Mouse (Mus musculus): ENCODE data around the gene Gm16223. TPM values are rescaled to one million over a fixed set of nuclear protein-coding genes. Genes with fewer than 3 reads are reported as not detected.

Gene Gm16223
- total RNA-seq (2021): under 1 TPM in 1 of 2 experiments, not detected in 1; 0.10 TPM
- long read RNA-seq, experiment 1: 0 reads
- long read RNA-seq, experiment 2: 0 reads

DNA sequence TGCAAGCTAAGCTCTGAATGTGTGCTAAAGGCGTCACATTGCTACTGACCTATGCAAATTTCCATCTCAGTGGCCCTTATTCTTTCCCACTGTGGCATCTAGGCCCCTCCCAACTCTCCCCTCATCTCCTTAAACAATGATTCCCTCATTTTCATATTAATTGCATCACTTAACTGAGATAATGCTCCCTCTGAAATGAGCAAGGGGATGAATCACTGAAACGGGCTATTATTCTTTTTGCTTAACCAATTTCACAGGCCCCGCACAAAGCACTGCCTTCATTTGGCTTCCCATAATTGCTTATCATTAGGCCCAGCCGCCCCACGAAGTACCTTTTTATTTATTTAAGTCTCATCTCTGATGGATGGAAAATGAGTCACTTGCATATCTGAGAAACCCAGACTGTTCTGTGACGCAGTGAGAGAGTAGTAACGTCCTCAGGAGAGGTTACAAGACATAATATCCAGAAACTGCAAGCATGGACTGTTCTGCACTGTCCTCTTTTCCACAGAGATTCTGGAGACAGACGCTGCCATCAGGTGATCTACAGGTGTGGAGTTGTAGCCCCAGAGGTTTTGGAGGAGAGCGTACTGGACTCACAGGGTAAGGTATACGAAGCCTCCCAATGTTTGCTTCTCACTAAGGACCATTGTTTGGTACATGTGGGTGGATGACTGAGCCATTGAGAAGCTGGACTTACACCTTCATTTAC is at the start of gene Gm16223:
Gene Gm16223, plus strand, starts transcription at position 485 of the 712 bp plus-strand sequence.
- DNase-seq: no peak
- intact Hi-C loops (cut with DNase I): no loop called here

DNA sequence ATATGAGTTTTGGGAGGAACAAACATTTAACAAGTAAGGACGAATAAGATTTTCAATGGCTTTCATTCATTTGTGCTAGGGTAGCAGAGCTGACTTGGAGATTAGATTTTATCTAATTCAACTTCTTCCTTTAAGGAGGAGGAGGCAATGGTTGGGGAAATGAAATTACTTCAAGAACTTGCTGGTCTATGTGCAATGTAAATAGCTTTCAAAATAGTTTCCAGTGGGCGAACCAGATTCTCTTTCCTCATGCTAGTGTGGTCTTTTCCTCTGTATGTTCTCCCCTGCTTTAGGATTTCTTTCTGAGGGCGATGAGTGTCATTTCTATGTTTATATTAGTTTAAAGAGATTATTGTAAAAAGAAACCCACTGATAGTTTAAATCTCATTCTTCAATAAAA is 45.7 kb upstream of the Gm16223 start:
- intact Hi-C loops (cut with DNase I): no loop called here
- no peak for DNase-seq

DNA sequence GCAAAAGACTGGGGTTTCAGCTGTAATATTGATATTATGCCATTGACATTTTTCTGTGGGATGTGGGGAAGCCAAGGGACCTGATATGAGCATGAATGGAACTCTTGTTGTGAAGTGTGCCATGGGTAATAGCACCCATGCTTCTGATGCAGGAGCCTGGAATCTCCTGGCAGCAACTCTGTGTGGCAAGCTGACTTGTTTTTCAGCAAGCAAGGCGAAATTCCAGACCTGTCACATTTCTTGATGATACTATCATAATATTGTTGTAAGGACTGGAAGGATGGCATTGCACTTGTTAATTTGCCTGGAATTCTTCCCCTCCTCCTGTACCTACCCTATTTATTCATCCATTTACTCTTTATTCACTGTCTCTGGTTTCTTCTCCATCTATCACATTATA is 44.2 kb upstream of the Gm16223 start:
- intact Hi-C loops (cut with DNase I): no loop called here
- no peak for DNase-seq

GRCm38 (mm10) chr5:42036388-42037082 is 31.2 kb upstream of the Gm16223 start:
- DNase-seq: no peak
- intact Hi-C loops (cut with DNase I): no loop called here

DNA sequence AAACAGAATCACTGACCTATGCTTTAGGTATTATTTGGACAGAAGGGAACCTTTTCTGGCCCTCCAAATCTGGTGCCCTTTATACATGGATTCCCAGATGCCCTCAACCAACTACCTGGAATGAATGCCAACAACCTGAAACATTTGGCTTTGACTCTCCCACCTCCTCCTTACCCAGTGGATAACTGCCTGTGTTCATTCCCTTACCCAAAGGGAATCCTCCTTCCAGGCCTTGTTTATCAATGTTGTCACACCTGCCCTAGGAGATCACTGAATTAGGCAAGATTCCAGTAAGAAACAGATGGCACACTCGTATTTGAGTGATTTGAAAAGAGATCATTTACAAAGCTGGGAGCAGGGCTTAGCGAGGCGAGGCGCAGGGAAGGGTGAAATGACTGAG is 13.1 kb upstream of the Gm16223 start:
- DNase-seq: no peak
- intact Hi-C loops (cut with DNase I): no loop called here

GRCm38 (mm10) chr5:42055151-42055550 is 12.6 kb upstream of the Gm16223 start:
- DNase-seq: no peak
- intact Hi-C loops (cut with DNase I): no loop called here

- DNase-seq: no peak
- intact Hi-C loops (cut with DNase I): no loop called here
Measured at GRCm38 (mm10) chr5:42065090-42065489, 2.7 kb upstream of the Gm16223 start.

- intact Hi-C loops (cut with DNase I): no loop called here
- no peak for DNase-seq
Measured at GRCm38 (mm10) chr5:42067075-42067474, 685 bp upstream of the Gm16223 start.

DNA sequence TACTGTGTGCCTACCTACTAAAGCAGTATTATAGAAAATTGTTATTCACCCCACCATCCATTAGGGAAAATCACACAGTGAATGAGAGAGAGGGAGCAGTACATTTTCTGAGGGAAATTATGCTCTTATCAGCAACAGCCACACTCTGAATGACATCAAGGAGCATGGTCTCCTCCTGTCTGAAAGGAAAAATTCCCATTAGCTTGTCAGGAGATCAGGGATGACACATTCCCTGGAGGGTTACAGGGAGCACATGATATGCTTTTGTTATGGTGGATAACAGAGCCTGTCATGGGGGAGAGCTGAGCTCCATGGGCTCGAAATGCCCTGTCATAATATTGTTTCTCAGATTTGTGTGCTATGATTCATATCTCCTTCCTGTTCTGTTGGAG is 424 bp downstream of the Gm16223 start:
- no peak for DNase-seq
- intact Hi-C loops (cut with DNase I): no loop called here

DNA sequence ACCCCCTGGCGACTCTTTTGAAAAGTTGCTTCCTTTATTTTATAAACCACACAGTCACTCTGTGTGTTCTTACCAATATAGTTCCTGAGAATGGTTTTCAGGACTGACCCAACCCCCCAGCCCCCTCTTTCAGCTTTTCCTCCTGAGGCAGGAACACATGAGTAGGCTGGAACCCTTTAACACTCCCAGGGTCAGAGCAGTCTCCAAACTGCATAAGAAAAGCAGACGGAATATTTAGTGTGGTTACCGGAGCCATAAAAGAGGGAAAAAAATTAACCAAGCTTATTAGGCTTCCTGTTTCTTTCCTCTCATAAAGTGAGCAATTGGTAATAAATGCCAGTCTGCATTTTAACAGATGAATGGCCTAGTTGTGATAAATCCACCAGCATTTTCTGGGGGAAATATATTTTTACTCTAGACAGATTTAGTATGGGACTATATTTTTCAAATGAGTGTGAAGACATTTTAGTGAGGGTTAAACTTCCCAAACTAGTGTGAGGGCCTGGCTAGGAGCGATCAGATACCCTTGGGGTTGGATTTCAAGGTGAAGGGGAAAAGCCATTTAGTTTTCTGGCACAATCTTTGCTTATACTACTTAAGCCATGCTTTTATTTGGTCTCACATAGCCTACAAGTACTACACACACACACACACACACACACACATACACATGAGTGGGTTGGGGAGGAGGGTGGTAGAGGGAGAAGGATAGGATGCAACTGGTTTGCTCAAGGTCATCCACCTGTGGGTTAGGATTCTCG is 49.0 kb downstream of the Gm16223 start:
- intact Hi-C loops (cut with DNase I): no loop called here
- no peak for DNase-seq

DNA sequence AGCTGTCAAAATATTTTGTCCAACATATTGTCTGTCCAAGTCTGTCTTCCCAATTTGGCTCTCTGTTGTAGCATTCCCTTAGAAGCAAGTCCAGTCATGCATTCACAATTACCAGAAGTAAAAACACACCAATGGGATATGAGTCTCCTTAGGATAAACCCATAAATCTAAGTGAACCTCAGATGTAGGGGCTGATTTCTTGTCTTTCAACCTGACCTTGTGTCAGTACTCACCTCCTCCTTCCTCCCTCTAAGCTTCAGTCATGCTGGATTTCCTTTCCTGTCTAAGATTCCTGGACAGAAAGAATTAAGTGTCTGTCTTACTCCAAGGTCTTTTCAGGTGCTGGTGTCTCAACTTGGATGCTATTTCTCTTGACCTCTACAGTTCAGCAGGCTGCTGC is 57.8 kb downstream of the Gm16223 start:
- no peak for DNase-seq
- intact Hi-C loops (cut with DNase I): no loop called here

DNA sequence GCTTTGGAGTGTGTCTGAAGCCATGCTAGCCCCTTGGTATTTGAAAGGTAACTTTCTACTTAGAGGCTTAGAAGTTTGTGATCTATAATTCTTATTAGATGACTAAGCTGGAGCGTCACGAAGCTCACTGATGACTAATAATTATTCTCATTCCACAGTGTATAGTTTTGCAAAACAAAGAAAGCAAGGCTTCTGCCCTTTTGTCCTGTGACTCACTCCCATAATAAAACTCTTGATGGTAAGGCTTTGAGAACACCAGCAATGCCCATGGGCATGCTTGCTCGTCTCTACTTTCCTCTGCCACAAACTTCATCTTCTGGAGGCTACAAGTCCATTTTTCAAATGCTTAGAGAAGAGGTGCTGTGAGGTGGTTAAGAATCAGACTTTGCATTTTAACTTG is 87.9 kb downstream of the Gm16223 start:
- DNase-seq: no peak
- intact Hi-C loops (cut with DNase I): no loop called here

GRCm38 (mm10) chr5:42164731-42165130 is 97.0 kb downstream of the Gm16223 start:
- DNase-seq: no peak

DNA sequence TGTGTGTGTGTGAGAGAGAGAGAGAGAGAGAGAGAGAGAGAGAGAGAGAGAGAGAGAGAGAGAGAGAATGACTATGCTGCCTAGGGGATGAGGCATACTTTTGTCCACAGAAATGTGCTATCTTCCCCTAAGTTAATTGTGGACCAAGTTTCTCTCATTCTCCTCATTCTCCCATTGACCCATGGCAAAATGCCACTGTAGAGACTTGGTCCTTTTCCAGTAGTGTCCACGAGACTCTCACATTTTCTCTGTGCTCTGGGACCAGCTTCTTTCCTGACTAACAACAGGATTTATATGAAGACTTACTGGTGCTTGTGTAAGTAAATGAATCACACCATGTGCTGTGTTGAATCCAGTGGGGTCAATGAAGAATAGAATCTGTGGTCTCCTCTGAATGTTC is 98.6 kb downstream of the Gm16223 start:
- DNase-seq: no peak
- intact Hi-C loops (cut with DNase I): no loop called here

More at GRCm38 (mm10) chr5:42164731-42165130, 97.0 kb downstream of the Gm16223 start:
- intact Hi-C loops (cut with DNase I): no loop called here

GRCm38 (mm10) chr5:42168071-42168470 is 100.3 kb downstream of the Gm16223 start:
- no peak for DNase-seq
- intact Hi-C loops (cut with DNase I): no loop called here

GRCm38 (mm10) chr5:42168785-42169184 is 101.0 kb downstream of the Gm16223 start:
- DNase-seq: no peak
- intact Hi-C loops (cut with DNase I): no loop called here

GRCm38 (mm10) chr5:42174109-42174508 is 106.3 kb downstream of the Gm16223 start:
- DNase-seq: no peak
- intact Hi-C loops (cut with DNase I): no loop called here

- intact Hi-C loops (cut with DNase I): no loop called here
- no peak for DNase-seq
Measured at GRCm38 (mm10) chr5:42175424-42175823, 107.7 kb downstream of the Gm16223 start.

DNA sequence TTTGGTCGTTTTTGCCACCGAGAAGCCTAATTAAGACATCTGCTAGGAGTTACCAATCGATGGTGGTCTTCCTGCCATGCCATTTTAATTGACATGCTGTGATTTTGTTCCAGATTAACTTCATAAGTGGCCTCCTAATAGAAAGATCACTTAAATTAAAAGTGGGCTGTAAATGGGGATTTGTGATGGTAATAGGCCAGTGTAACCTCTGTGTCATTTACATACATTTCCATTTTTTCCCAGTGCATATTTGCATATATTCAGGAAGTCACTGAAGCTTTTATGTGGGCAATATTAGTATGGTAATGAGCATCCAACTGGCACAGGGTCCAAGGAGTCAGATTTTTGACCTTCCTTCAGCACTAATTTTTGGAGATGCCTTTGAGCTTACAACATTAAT is 130.7 kb downstream of the Gm16223 start:
- no peak for DNase-seq
- intact Hi-C loops (cut with DNase I): no loop called here

DNA sequence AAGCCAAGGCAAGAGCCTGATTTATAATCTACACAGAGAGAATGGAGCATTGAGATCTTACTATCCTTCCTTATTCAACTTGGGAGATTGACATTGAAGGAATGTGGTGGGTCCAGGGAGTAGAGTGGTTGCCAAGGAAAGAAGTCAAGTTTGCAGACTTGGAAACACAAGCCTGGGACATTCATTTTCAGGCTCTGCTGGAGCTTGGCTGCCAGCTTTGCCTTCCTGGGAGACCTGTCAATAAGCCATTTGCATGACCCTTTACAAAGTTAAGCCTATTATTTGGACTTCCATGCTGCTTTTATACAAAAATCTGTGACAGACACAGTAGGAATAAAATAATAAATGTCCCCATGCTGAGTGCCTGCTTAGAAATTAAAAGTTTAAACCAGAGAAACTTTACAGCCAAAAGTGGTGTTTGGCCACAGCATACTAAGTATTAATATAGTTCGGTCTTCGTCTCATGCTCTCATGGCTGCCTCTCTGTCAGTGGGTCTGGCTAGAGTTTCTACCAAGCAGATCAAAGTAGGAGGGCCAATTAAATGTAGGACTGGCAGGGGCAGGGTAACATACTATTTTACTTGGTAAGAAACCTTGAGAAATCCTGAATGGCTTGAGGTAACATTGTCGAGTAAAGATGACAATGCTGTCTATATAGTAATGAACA is 139.8 kb downstream of the Gm16223 start:
- no peak for DNase-seq

More for the DNA sequence above, 139.8 kb downstream of the Gm16223 start:
- intact Hi-C loops (cut with DNase I): no loop called here
